Mouse (Mus musculus) ovary, adult 18-20 months (tissue): Measurements from ENCODE around the gene Mamdc2.
A peak's percentile ranks its signal among the peaks of the same experiment; 100 is the strongest.

Experiments
- DNase-seq: peaks from one replicate; pipeline ENCODE4 v3.0.0; 2022; ENCODE audit warnings: low spot score, mixed read lengths

Gene Mamdc2

DNA sequence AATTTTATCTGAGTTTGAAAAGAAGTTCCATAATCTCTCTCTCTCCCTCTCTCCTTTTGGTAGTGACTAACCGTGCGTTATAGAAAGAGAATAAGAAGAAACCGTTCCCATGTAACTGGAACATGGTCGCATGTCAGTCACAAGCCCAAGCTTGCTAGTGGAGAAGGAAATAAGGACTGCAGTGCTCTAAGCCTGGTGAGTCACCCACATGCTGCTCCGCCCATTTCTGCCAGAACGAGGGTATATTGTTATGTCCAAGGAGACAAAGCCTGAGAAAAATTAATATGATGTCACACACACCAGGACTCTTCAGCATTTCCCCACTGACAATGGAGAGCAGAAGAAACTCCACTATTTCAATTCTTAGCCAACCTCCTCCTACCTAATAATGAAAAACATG, 93.5 kb downstream of the Mamdc2 start:
- no peak for DNase-seq

DNA sequence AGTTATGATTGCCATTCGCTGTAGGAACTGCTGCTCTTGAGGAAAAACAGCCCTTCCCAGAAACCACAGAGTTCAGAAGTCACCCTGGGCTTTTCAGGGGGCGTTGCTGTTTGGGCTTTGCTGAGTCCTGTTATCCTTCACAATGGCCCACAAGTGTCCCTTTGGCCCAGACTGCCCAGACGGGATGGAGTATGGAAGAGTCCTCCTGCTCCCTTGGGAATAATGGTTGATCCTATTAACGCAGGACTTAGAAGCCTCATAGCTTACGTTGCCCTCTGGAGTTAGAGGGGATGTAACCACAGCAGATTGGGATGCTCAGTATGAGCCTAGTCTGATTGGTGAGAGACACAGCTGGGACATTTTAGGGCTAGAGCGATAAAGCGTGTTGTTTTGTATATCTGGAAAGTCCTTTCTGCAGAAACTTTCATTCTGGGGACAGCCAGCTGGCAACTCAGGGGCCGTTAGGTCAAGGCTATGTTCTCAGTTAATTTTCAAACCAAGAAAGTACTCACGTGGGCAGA, 94.3 kb downstream of the Mamdc2 start:
- peak; percentile 37 for DNase-seq

DNA sequence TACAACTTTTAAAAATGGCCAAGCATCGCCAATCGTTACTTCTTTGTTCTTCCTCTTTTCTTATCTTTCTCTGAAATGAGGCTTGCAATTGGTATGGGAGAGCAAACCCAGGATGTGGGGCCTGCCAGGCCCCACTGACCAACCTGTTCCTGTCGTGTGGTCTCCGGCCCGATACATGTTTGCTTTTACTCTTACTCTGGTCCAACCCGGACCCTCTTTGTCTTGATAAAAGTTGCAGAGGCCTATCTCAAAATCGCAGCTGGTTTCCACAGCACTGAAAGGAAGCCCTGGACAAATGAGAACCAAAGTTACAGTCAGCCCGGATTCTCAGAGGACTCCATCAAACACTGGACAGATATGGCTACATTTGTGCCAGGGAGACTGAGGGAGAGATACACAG, 95.1 kb downstream of the Mamdc2 start:
- DNase-seq: no peak

DNA sequence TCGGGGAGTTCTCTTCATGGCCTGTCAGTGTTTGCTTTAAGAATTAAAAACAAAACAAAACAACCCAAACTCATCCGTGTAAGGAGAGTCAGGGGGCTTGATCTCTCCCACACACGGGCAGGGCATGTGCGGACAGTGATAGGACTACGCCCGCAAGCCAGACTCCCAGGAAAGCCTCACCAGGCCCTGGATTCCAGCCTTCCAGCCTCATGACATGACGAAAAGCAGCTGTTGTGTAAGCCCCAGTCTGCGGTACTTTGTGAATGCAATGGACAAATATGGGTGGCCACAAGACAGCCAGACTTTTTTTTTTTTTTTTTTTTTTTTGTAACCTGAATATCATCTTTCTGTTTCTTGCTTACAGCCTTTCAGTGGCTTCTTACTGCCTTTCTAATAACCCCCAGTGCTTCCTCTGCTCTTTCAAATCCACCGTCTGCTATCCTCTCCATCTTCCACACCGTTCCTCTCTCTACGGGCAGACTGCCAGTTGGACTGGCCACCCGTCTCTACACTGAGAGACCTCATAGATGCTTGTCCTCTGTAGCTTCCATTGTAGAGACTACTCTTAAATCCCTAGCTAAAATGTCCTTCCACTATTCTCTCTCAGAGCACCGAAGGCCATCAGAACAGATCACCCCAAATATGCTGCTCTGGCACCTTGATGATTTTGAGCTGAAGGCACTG, 96.3 kb downstream of the Mamdc2 start:
- no peak for DNase-seq

DNA sequence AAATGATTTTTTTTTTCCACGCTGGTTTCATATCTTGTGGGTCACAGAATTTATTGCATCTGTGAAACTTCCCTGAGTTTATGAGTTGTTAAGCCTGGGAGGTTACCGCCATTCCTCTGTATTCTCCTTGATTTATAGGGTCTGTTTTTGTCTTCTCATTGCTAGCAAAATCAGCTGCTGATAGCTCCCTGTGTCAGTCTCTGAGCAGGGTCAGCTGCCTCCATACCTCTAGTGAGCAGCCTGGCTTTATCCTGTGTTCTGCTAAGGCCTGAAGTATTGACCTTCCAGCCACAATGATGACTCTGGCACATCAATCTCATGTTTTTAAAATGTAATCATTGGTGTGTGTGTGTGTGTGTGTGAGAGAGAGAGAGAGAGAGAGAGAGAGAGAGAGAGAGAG, 98.3 kb downstream of the Mamdc2 start:
- no peak for DNase-seq

DNA sequence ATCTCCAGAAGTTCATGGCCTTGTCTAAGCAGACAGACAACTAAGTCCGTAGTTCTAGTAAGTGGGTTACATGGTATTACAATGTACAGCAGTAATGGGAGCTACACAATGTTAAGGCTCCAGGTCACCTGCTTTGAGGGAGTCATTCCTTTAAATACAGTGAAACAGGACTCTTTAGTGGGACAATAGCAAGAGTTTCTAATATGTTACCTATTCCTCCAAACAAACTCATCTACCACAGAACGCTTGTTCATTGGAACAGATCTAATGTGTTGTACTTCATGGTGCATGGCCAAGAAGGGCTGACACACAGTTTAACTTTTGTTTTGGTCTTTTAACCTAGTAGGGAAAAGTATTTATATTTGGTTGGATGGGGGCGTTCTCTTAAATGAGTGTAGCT, 105.5 kb downstream of the Mamdc2 start:
- DNase-seq: no peak

DNA sequence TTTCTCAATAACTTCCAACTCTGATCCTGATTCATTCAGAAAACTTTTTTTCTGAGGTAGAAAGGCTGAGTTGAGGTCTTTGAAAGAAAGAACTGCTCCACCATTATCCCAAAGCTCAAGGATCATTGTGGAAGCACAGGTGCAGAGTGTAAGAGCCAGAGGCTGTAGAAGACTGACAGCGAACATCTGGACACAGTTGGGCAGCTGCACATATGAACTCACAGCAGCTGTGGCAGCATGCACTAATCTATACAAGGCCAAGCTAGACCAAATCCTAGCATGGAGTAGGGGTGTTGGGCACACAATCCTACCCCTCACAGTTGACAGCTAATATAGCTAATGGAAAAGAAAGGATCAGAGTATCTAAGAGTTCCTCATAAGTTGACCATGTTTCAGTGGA, 115.4 kb downstream of the Mamdc2 start:
- no peak for DNase-seq

DNA sequence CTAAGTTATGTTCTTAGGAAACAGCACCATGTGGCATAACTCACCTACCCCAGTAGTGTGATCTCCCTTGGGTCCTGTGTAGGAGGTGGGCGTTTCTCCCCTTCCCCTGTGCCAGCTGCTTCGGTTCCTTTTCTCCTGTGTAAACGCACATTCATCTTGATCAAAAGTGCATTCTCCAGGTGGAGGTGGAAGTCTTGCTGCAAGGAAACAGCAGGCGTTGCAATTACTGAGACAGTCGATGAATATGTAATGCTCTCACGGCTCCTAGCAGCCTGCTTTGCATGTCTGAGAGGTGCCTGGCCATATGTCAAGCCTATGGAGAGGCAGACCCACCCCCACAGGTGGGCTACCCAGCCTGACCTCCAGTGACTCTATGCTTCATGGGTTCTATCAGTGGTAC, 117.4 kb downstream of the Mamdc2 start:
- no peak for DNase-seq

DNA sequence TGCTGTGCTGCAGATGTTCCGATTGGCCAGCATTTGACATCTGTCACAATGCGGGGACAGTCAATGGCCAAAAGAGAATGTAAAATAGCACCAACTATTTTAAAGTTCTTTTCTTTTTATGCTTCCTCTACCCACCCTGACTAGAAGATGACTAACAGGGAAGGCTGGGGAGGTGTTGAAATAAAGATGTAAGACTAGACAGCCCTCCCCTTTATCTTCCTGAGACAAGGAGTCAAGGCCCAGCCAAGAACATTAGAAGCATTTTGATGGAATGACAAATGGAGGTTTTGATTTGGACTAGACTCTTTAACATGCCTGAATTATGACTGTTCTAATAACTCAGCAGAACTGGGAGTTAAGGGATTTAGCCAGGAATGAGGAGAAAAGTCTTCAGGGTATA, 118.9 kb downstream of the Mamdc2 start:
- DNase-seq: no peak

DNA sequence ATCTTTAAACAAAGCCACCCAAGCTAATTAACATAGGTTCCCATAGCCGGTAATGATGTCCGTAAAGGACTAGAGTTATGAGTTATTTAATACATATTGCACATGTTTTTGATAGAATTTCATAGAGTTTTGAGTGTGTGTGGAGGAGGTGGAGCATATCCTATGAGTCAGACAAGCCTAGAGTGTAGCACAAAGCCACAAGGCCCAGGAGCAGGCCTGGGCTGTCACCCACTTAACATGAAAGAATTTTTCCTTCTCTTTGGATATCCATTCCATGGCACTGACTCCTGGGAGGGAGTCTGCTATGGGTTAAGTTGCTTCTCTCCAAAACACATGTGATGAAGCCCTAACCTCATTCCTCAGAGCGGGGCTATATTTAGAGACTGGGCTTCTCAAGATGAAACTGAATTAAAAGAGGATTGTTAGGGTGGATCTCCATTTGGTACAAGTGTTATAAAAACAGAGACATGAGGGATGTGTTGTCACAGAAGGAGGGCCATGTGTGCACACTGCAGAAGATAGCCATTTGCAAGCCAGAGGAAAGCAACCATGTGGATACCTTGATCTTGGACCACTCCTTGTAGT, 121.1 kb downstream of the Mamdc2 start:
- no peak for DNase-seq

DNA sequence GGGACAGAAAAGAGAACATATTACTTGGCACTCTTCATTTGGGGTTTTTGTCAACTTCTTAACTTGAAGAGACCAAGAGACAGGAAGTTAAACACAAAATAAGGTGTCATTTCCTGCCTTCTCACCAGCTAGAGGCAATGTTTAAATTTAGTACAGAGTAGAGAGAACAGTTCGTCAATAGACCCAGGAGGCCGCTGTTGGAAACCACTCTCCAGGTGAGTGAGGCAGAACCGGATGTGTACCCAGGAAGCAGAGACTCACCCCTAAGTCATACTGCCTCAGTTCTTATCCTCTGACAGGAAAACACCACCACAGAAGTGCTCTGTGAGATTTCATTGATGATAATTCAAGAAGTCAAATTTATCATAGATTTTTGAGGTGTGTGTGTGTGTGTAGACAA, 125.1 kb downstream of the Mamdc2 start:
- DNase-seq: no peak

DNA sequence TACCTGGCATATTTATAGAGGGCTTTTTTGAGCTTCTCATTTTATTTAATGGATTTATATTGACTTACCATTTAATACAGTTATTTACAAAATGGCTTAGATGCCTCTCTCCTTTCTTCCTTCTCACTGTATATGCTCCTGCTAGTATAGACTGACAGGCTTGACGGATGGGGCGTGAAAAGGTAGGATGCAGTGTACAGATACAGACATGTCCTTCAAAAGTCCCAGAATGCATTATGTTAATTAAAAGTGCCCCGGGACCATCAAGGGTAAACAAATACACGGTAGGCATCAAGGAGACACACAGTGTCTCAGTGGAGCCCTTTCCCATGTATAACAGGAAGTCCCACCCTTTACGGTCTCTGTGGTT, 130.3 kb downstream of the Mamdc2 start:
- no peak for DNase-seq

DNA sequence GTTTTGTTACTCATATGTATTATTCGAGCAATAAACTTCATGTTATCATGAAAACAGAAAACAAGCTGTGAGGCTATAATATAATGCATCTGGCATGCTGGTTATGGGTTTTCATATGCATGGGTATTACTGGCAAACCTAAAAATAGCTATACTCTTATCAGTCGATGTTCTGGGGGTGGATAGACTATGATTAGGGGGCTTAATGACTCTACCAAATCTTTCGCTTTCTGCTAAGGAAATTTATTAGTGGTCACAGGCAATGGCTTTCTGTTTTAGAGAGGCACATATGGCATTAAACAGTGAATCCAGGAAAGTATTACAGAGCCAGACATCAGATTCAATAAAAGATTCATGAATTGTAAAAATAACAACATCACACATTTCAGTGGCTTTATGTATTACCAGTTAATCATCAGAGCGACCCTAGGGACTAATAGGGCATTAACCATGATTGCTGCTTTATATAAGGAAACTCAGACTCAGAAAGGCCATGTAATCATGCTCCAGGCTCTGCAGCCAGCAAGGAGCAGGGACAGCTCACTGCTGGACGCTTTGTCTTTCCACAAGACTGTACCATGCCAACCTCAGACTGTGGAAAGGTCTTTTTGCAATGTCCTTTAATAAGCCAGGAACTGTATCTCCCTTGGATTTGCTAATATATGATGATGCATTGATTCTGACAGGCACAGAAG, 130.8 kb downstream of the Mamdc2 start:
- DNase-seq: no peak

DNA sequence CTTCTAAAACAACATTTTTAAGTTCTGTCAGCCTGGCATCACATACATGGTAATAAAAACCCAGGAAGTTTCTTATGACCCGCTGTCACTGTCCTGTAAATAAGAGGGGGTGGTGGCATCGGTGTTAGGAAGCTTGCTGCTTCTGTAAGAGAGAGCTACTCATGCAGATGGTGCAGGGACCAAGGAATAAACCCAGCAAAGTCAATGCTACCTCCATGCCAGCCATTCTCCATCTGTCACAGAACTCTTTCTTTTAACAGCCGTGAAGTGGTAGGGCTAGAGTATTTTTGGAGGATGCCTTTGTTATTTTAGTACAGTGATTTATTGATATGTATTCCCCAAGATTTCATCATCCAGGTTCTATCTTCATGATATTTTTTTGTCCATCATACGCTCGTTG, 131.4 kb downstream of the Mamdc2 start:
- DNase-seq: no peak

DNA sequence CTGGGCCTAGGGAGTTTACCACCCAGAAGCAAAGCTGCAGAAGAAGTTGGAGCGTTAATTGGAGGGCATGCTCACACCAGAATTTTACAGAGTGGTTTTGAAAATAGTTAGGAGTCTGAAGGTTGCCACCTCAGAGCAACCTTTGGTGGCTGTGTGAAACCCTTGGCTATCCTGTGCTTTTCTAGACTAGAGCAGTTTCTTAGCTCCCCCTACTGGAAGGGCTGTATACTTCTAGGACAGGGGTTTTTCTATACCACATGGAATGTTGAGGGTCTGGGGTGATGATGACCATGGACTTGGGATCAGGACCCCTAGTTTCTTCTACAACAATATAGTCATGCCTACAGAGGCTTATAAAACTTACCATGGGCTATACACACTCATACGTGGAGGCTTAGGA, 138.3 kb downstream of the Mamdc2 start:
- DNase-seq: no peak

DNA sequence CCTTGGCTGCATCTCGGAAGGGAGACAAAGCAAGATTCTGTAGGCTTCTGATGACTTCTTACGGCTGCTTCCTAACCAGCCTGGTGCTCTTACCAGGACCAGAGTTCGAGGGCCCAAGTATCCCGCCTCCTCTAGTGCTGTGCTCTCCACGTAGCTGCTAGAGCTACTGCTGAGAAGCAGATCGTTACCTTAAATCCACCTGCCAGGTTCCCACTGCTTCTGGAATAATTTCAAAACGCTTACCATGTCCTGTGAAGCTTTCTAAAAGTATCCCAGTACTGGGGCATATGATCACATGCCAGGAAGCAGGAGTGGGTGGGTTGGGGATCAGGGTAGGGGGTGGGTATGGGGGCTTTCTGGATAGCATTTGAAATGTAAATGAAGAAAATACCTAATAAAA, 141.6 kb downstream of the Mamdc2 start:
- DNase-seq: no peak

DNA sequence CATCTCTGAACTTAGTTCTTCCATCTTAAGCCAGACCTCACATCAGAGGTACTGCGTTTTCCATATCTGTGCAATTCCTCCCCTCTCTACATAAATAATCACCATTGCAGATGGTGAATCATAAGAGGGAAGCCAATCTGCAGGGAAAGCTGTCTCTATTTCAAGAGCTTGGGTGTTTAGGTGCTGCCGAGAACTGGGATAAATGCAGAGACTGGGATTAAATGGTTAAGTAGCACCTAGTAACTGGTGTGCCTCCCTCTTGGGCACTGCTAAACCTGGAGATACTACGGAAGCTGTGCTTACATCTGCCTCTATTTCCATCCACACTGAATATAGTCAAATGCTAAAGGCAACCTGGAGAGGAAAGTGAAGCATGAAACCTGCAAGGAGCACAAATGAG, 148.3 kb downstream of the Mamdc2 start:
- DNase-seq: no peak

DNA sequence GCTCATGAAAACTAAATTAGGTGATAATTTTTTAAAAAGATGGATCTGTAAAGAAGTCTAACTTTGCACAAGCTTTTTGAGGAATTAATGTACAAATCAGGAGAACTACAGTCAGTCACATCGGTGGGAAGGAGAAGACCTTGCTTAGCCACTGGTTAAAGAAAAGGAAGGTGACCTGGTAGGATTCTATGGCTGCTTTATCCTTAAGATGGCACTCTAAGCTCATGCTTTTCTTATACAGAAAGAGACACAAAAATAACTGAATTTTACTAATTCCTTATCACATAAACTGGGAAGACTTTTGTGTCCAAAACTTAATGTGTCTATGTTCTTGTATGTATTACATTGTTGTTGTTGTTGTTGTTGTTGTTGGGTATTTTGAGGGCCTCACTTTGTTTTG, 149.3 kb downstream of the Mamdc2 start:
- no peak for DNase-seq

DNA sequence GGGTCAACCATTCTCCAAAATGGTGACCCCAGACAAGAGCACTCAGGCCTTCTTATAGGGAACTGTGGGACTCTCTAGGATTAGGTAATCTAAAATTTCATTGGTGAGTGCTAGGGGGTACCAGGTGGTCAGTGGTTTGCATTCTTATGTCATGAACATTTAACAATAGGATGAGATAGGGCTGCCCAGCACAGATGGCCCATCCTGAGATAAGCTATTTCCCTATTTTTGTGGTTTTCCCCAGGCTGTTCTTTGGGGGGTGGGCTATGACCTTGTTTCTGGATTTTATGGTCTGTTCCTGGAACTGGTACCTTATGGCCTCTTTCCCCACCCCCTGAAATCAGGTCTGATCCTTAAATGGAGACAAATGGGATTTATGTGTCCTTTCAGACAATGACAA, 151.1 kb downstream of the Mamdc2 start:
- DNase-seq: no peak

DNA sequence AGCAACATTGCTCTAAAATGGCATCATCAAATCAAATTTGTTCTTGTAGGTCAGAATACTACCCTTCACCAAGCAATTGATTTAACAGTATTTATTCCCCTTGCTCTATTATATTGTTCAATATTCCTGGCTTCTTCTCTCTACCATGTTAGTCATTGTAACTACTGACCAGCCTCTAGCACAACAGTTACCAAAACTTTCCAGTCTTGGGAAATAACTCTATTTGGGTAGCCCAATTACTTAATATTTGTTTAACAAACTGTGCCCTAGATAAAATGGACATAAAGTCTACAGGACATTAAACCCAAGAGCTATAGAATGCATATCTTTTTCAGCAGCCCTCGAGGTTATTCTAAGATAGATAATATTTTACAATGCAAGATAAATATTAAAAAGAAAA, 159.0 kb downstream of the Mamdc2 start:
- DNase-seq: no peak

DNA sequence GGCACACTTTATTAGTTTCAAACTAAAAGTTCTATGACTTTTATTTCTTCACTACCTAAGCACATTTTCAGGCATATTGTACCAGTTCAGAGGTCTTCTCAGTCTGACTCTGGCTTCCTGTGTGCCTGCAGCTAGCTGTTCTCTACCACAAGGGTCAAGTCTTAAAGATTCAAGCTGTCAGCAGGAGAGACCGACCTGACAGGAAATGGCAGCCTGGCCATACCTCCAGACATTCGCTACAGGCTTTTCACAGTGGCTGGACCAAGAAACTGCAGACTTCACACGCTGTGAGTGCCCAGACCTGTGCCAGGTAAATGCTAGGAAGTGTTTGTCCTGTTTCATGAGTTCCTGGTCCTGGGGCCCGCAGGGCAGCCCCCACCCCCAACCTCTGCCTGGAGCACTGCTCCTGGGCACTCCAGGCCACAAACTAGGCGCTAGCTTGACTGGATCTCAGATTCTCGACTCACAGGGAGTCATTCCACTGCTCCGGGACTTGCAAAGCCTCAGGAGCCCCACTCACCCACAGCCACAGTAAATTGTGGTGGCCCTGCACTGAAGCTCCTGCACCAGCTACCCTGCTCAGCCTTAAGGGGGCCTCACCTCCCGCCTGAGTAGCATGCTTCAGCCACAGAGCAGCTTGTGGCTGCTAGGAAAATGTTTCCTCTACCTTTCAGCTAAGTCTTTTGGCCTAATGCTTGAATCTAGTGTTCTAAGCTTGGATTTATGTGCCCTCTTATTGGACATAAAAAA, 166.2 kb downstream of the Mamdc2 start:
- DNase-seq: no peak

DNA sequence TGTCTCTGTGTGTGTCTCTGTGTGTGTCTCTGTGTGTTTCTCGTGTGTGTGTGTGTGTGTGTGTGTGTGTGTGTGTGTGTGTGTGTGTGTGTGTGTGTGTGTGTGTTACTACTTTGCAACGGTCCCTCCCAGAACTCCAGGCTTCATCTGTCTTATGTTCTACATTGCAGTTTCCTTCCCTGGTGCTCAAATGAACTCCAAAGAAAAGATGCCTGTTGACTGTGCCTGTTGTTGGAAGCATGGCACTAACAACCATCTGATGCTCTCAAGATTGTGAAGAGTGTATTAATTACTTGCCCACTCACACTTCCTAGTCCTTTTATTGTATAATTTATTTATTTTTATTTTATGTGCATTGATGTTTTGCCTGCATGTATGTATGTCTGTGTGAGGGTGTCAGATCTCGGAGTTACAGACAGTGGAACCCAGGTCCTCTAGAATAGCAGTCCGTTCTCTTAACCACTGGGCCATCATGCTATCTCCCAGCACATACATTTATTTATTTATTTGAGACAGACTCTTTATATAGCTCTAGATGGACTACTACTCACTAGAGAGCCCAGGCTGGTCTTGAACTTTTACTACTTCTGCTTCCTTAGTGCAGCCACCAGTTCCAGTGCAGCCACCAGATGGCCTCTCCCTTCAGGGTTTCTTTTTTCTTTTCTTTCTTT, 174.1 kb downstream of the Mamdc2 start:
- DNase-seq: no peak
